Mouse (Mus musculus): Measurements from ENCODE around the gene Ssbp3. TPM values are rescaled to one million over a fixed set of nuclear protein-coding genes. Genes with fewer than 3 reads are reported as not detected.

The Ssbp3 gene
- total RNA-seq, 2 experiments from 2014 or later = 89.5 to 106 TPM

- DNase-seq (ENCODE audit: low spot score in 2 of 2) = no peak
Measured at GRCm38 (mm10) chr4:106933813-106934482, 23.4 kb downstream of the Ssbp3 start.

DNA sequence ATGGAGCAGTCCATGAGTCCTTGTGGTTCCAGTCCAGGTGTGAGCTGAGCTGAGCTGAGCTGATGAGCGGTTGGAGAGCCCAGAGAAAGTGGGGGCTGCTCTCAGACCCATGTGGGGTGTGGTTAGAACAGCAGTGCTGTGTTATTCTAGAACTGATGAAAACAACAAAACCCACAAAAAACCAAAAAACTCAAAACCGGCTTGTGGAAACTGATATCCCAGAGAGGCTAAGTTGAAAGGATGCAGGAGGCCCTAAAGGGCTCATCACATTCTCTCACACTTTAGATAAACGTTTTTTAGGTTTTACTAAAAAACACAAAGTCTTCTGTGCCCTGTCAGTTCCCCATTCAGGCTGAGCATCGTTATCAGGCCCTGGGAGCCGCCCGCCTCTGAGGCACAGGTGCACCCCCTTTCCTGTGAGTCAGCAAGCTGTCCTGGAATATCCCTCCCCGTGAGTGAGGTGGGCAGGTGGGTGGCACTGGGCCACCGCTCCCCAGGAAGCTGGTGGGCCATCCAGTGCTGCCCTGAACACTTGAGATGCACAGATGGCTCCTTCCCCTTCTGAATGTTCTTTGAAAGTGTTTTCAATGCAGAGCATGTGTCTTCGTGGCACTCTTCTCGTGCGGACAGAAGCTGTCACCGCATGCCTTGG is 24.6 kb downstream of the Ssbp3 start:
- no peak for DNase-seq (ENCODE audit: low spot score in 2 of 2)

DNA sequence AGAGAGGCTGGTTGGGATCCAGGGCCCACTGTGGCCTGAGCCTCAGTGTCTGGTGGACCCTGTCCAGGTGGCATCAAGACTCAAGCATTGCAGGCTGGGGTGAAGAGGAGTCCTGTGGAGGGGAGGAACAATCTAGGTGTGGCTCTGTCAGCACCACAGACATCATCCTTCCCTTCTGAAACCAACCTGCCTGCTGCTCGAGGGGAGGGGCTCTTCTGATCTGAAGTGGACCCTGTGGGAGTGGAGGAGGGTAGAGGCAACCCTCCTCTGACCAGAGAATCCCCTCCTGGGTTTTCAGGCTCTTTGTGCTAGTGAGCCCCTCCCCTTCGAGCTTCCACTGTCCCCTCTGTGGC is 25.1 kb downstream of the Ssbp3 start:
- no peak for DNase-seq (ENCODE audit: low spot score in 2 of 2)

GRCm38 (mm10) chr4:106936041-106936440 is 25.5 kb downstream of the Ssbp3 start:
- no peak for DNase-seq (ENCODE audit: low spot score in 2 of 2)

DNA sequence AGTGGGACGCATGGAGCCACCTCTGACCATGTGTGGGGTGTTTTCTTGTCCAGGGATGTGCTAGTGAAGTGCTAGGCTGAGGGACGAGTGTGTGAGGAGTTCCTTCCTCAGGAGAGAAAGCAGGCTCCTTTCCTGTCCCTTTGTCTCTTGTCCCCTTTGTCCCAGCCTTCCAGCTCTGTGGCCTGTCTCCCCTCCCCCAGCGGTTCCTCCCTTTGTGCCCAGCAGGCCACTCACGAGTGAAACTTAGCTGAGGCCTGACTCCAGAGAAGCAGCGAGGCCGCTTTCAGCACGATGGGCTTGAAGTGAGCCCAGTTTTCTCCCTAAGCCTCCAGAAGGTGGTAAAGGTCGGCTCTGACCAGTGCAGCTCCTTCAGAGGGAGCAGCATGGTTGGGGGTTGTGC is 26.2 kb downstream of the Ssbp3 start:
- no peak for DNase-seq (ENCODE audit: low spot score in 2 of 2)

DNA sequence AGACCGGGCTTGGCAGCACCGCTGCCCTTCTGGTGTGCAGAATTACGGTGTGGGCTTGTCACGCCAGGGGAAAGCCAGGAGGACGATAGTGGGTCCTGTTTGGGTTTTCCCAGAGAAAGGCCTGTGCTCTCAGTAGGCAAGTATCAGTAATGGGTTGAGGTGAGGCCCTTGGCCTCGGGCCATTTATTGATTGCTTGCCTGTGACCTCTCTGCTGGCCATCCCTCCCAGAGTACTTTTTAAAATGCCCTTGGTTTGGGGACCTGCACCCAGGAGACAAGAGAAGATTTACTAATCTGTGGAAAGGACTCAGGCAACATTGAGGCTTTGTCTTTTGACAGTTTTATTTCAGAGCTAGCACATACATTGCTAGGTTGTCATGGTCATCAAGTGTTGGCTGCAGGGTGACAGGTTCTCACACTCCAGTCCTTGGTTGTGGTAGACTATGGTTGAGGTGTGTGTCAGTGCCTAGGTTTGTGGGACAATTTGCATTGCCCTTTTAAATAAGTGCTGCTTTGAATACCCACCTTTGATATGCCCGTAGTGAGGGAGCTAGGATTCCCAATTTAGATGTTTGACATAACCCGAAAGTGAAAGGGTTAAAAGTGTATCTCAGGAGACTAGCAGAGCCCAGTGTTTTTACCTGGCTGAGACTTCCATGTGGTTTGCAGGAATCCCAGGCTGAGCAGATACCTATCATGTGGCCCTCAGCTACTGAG is 28.2 kb downstream of the Ssbp3 start:
- no peak for DNase-seq (ENCODE audit: low spot score in 2 of 2)

DNA sequence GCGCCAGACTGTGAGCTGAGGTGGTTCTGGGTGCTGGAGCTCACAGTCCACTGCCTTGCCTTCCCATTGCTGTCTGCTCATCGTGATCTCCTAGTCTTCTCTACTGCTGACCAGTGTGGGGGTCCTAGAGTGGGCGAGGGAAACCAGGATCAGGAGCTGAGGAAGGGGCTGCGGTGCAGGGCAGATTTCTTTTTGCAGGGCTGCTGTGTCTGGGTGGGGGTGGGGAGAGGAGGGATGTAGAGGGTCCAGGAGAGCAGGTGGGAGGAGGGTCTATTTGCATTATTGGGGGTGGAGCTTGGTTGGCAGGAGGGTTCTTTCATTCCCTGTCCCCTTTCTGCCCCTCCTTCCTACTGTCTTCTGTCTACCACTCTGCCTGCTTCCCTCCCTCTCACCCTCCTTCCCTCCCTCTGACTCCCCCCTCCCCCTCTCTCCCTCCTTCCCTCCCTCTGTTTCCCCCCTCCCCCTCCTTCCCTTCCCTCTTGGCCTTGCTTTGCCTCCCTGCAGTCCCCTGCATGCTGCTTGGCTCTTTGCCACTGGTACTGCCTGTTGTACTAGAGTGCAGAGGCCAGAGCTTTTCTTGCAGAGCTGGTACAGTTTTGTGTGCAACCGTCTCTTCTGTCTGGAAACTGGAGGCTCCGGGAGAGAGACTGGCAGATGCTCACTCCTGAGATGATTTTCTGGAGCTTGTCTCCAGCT is 28.9 kb downstream of the Ssbp3 start:
- peak; percentile 42 to 50 for DNase-seq (ENCODE audit: low spot score in 2 of 2)

- peak in 1 of 2 experiments; percentile 31 for DNase-seq (ENCODE audit: low spot score in 2 of 2)
Measured at GRCm38 (mm10) chr4:106939919-106940227, 29.4 kb downstream of the Ssbp3 start.

DNA sequence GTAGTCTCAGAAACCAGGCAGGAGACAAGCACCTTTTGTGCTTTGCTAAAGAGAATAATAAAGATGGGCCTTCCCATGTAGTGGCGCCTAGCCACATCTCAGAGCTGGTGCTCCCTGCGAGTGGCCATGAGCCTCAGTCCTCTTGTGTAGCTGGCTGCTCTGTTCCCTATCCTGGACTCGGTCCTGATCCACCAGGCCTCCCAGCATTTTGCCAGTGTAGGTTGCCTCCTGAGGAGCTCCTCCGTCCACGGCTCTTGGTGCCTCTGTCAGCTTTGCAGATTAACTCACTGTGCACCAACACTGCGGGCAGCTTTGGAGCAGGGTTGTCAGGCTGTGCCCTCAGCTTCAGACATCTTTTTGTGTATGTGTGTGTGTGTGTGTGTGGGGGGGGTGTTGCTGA is 30.4 kb downstream of the Ssbp3 start:
- no peak for DNase-seq (ENCODE audit: low spot score in 2 of 2)

GRCm38 (mm10) chr4:106941475-106941874 is 31.0 kb downstream of the Ssbp3 start:
- DNase-seq (ENCODE audit: low spot score in 2 of 2) = no peak

DNA sequence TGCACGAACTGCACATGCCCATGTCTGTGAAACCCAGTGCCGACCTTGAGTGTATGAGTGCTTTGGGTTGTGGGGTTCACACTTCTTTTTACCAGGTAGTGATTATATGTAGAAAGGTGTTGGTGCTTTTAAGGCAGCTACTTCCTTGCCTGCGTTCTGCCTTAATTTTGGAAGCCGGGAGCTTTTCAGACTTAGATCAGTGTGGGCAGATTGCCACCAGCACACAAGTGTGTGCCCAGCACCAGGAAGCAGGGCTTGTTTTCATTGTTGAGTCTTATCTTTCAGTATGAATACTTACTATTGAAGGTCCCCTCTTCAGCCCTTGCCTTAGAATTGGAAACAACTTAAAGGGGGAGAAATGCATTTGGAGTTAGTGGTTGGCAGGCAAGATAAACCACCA is 32.0 kb downstream of the Ssbp3 start:
- DNase-seq (ENCODE audit: low spot score in 2 of 2) = no peak

- no peak for DNase-seq (ENCODE audit: low spot score in 2 of 2)
Measured at GRCm38 (mm10) chr4:106943627-106944026, 33.1 kb downstream of the Ssbp3 start.

DNA sequence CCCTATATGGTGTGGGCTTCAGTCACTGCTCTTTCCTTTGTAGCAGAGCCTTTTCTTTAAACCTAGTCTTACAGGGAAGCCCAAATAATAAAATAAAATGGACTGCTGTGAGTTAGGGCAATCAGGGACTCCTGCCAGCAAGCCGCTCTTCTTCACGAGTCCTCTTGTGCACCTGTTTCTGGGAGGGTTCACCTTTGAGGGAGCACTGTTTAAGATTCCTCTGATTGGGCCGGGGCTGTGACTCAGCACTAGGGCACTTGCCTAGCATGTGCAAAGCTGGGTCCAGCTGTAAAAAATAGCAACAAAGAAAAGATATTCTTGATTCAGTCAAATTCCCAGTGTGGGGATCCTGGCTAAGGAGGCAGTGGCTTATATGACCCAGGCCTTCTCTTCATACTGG is 34.4 kb downstream of the Ssbp3 start:
- no peak for DNase-seq (ENCODE audit: low spot score in 2 of 2)

- DNase-seq (ENCODE audit: low spot score in 2 of 2) = no peak
Measured at GRCm38 (mm10) chr4:106947741-106948140, 37.2 kb downstream of the Ssbp3 start.

GRCm38 (mm10) chr4:106948546-106948945 is 38.0 kb downstream of the Ssbp3 start:
- no peak for DNase-seq (ENCODE audit: low spot score in 2 of 2)

- DNase-seq (ENCODE audit: low spot score in 2 of 2) = no peak
Measured at GRCm38 (mm10) chr4:106949200-106949599, 38.7 kb downstream of the Ssbp3 start.

- no peak for DNase-seq (ENCODE audit: low spot score in 2 of 2)
Measured at GRCm38 (mm10) chr4:106950801-106951200, 40.3 kb downstream of the Ssbp3 start.

GRCm38 (mm10) chr4:106951455-106951854 is 41.0 kb downstream of the Ssbp3 start:
- DNase-seq (ENCODE audit: low spot score in 2 of 2) = no peak

DNA sequence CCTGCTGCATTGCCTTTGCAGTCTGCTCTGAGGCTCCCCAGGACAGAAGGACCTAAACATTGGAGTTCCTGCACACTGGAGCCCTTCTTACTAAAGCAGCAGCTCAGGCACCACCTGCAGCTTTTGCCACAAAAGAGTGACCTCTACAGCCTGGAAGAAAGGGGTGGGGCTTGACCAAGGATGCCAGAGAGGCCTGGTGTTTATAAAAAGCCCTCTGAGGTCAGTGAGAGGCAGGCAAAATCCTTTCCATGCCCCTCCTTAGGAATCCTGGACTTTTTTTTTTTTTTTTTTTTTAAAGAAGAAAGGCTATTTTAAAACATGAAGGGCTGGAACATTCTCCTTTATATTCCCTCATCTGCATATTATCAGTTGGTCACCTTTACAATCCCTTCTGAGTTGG is 42.7 kb downstream of the Ssbp3 start:
- DNase-seq (ENCODE audit: low spot score in 2 of 2) = no peak

GRCm38 (mm10) chr4:106953760-106954159 is 43.3 kb downstream of the Ssbp3 start:
- DNase-seq (ENCODE audit: low spot score in 2 of 2) = no peak

GRCm38 (mm10) chr4:106955729-106956712 is 45.5 kb downstream of the Ssbp3 start:
- DNase-seq (ENCODE audit: low spot score in 2 of 2) = peak; percentile 54 to 69

All from layer of hippocampus, postnatal 10 days (tissue).